Mouse (Mus musculus): ENCODE results near the gene Slc9a8.

DNA sequence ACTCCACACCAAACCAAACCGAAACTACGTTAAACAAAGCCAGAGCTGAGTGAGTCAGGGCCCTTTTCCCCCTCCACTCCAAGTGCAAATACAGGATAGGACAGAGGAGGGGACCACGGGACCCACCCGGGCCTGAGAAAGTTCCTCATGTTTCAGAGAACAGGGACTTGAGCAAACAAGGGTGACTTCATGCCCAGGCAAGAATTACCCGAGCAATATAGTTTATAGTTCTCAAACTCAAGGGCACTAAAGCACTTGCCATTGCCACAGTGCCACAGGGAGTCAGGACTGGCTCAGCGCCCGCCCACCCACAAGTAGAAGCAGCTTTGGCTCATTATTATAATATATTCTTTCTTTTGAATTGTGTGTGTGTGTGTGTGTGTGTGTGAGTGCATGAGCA lies 18.4 kb upstream of the Slc9a8 start:
- TF ChIP-seq GATA1 (IDR thresholded peaks at IDR 0.05; ENCODE audit: borderline replicate concordance, low read length) (no peak), FLI1 (IDR thresholded peaks at IDR 0.05; ENCODE audit: low read length) (no peak)

All from megakaryocyte, embryonic 14.5 days (primary cell).